13 mouse cellular contexts compared by ENCODE assay signal in genomic region chr4:96797583-96797982, GRCm38 (mm10). TPM values are rescaled to one million over a fixed set of nuclear protein-coding genes. Genes with fewer than 3 reads are reported as not detected.
A peak's percentile ranks its signal among the peaks of the same experiment; 100 is the strongest.
DNase-seq lines count a peak whose midpoint lies in the region; ATAC-seq lines count a peak whose summit lies in the region.
"Had no signal": no experiment of that assay in that cellular context is flagged by ENCODE, and none has a peak within 500 bp of the region (broad histone marks: within the 10 kb centered on the region; RNA-seq: fewer than 3 reads in every experiment).

No protein-coding gene starts in this region.

- H3K36me3 ChIP-seq in midbrain, embryonic 15.5 days (replicated peaks): no peaks in the 10 kb centered on the region

- H3K27me3 ChIP-seq in midbrain, embryonic 15.5 days (replicated peaks): no peaks in the 10 kb centered on the region

- H3K4me1 ChIP-seq in midbrain, embryonic 15.5 days: no peaks in the 10 kb centered on the region

- ATAC-seq in midbrain, embryonic 15.5 days (replicated peaks): peak; percentile 73

- DNase-seq in kidney, adult 9 months: peak; percentile 2
- DNase-seq in kidney, postnatal 10 days: no peak
- peak; percentile 36 for DNase-seq in brain, embryonic 18.5 days (ENCODE audit: low read depth, low spot score)
- DNase-seq in heart, postnatal 10 days: peak; percentile 29 to 46
- DNase-seq in spleen, postnatal 14 days (ENCODE audit: low spot score in 2 of 2): no peak
- no peak for DNase-seq in adipocyte (ENCODE audit: low spot score)
- DNase-seq: gastrocnemius, postnatal 25 days had no signal

- no peak overlapping the region for H3K4me3 ChIP-seq in midbrain, embryonic 15.5 days

- H3K27ac ChIP-seq in midbrain, embryonic 15.5 days: no peak overlapping the region

- intact Hi-C loops in heart, postnatal 10 days (cut with DNase I): no loop called here

- H3K4me2 ChIP-seq in midbrain, embryonic 15.5 days: no peak overlapping the region

- H3K9me3 ChIP-seq in midbrain, embryonic 15.5 days: no peaks in the 10 kb centered on the region

- H3K9ac ChIP-seq in midbrain, embryonic 15.5 days: no peak overlapping the region

- 44% methylated on average over 1 of the region's 1 CpGs for WGBS in midbrain, embryonic 15.5 days

RNA-seq across cellular contexts. Expression of gene Gm12695, which starts 12.6 kb away (rescaled TPM):
- total RNA-seq in heart, postnatal 10 days (2021): not detected
- polyA plus RNA-seq in midbrain, embryonic 15.5 days (2015; fragmentation: Nextera tagmentation; extraction: Ambion mirVana): not detected in 2 replicates
- total RNA-seq: ES-E14; gastrocnemius, postnatal 25 days had no signal
- polyA plus RNA-seq: embryonic facial prominence, embryonic 11.5 days; kidney, embryonic 14.5 days; liver, embryonic 16.5 days; thymus, postnatal 0 days had no signal

Comparison
In these comparisons a context has a peak if more than half of its experiments do, and no peak if none do; other contexts are left out.
1. DNase-seq: peak in kidney, adult 9 months (single experiment), brain, embryonic 18.5 days (single experiment) and heart, postnatal 10 days (2 of 2); none in kidney, postnatal 10 days (single experiment), spleen, postnatal 14 days (0 of 2) and adipocyte (single experiment).